Mouse (Mus musculus) Patski (cell line): ENCODE measurements around the gene Nsun7. TPM values are rescaled to one million over a fixed set of nuclear protein-coding genes. Genes with fewer than 3 reads are reported as not detected.
A peak's percentile ranks its signal among the peaks of the same experiment; 100 is the strongest.

Experiments
- ATAC-seq: fragments of 100-300 bp; one replicate; pipeline ENCODE4 v1.8.0; 2021
- CTCF ChIA-PET: fragments of 350-600 bp; sonication (Branson Sonifier 250); formaldehyde crosslinking; loops from one replicate; lab custom pipeline; 2022; ENCODE audit warnings: inconsistent platforms; lab: Charles Lee
- POLR2A ChIA-PET: fragments of 350-600 bp; sonication (Branson Sonifier 250); formaldehyde crosslinking; loops from one replicate; lab custom pipeline; 2022; ENCODE audit warnings: antibody characterized with exemption, inconsistent platforms; lab: Charles Lee
- DNase-seq: peaks from one replicate; pipeline ENCODE4 v3.0.0-alpha.2; 2011; ENCODE audit warnings: low read depth, low spot score
- H3K27me3 ChIP-seq: fragments of 371-371 bp; one replicate; pipeline ENCODE4 v1.5.1; 2021
- CTCF ChIP-seq: fragments of 100-300 bp; IDR thresholded peaks from one replicate; pipeline ENCODE4 v1.5.1; 2021
- in situ Hi-C: fragments of 300-500 bp; cut with MboI; formaldehyde crosslinking; loops from 3 replicates; pipeline ENCODE4 v1.11.1; 2018; ENCODE audit warnings: low pct_unique_long_range_greater_than_20kb, mixed read lengths
- polyA plus RNA-seq: library from polyadenylated mRNA; unstranded; gene quantifications from one replicate; pipeline ENCODE4 v1.2.3, GENCODE M21; 2021

Nsun7 gene
- polyA plus RNA-seq, 1 experiment from 2014 or later, result 1.3 TPM

DNA sequence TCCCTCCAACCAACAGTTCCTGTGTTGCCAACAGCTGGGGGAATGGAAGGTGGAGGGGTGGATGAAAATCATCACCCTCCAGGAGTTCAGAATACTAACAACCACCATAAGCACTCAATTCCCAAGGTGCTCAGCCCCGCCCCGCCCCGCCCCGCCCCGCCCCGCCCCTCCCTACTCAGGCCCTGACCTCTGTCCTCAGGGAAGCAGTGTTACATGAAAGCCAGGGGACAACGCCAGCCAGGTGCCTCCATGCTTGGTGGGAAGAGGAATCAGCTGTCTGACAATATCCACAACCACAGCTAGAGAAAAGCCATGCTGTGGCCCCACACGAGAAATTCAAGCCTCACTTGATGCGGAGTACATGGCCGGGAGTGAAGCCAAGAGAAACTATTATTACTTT is 82.2 kb downstream of the Nsun7 start:
- POLR2A ChIA-PET, result no interaction called here
- no peaks in the 10 kb centered on the region for H3K27me3 ChIP-seq
- CTCF ChIA-PET, result interaction anchor here (1.1 to 4.2 kb wide), 2 partner anchors 15 to 23 kb away, joined by 3 to 15 read pairs; no protein-coding TSS in a partner anchor
- in situ Hi-C loops, result no loop called here
- ATAC-seq (no peak), DNase-seq (no peak)
- TF ChIP-seq CTCF, result no peak

DNA sequence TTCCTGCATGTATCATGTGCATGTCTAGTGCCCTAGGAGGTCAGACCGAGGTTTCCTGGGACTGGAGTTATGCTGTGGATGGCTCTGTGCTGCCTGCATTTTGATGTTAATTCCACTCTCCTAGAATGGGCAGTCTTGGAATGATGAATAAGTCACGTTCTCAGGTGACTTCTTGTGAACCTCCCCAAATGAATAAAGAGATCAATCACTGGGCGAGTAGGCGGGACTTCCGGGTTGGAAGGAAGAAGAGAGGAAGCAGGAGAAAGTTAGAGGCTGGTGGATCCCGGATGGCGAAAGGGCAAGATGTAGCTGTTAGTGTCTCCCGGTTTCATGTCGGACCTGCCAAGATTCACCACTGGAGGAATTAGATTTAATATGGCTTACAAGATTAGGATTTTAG is 82.6 kb downstream of the Nsun7 start:
- ChIA-PET POLR2A (no interaction called here), CTCF (interaction anchor here (1.2 to 4.2 kb wide), 3 partner anchors 16 to 43 kb away, joined by 3 to 15 read pairs (median 5); no protein-coding TSS in a partner anchor)
- no peak for ATAC-seq
- no peak for DNase-seq
- in situ Hi-C loops, result no loop called here
- TF ChIP-seq CTCF, result no peak
- H3K27me3 ChIP-seq, result no peaks in the 10 kb centered on the region

DNA sequence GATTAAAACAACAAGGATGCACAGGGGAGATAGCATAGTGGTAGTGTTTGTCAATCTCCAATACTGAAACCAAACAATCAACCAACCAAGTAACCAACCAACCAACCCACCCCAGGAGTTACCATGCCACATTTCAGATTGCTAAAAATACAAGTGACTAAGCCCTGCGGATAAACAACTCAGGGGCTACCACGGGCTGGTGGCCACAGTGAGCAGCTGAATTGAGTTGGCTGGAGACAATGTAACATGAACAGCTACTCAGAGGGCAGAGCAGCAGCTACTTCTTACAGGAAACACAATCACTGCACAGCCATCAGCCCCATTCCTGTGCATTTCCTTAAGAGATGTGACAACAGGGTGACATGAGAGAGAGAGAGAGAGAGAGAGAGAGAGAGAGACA is 84.5 kb downstream of the Nsun7 start:
- ChIA-PET POLR2A (no interaction called here), CTCF (interaction anchor here (1.4 to 2.1 kb wide), 2 partner anchors 11 to 41 kb away, joined by 3 to 5 read pairs; no protein-coding TSS in a partner anchor)
- in situ Hi-C loops, result no loop called here
- ATAC-seq (peak; percentile 55), DNase-seq (no peak)
- no peak for TF ChIP-seq CTCF
- H3K27me3 ChIP-seq, result no peaks in the 10 kb centered on the region

DNA sequence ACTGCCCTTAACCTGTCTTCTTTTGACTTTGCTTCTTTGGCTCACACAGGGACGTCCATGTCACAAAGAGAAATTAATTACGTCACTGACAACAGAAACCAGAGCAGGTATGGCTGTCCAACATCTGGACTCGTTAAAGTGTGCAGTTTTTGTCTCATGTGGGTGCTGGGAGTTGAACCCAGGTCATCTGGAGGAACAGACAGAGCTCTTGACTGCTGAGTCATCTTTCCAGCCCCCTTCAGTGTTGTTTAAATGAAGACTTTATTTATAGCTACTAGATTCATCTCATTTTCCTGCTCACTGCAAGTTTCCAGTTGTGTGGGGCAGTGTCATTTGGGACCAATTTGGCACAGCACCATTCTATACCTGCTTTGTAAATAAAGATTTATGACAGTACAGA is 85.4 kb downstream of the Nsun7 start:
- no peak for TF ChIP-seq CTCF
- in situ Hi-C loops, result no loop called here
- ATAC-seq, result no peak
- CTCF ChIA-PET, result no interaction called here
- H3K27me3 ChIP-seq, result no peaks in the 10 kb centered on the region
- POLR2A ChIA-PET, result interaction anchor here (0.6 to 0.8 kb wide), 3 partner anchors 10 to 20 kb away, joined by 3 to 4 read pairs (median 3); no protein-coding TSS in a partner anchor
- DNase-seq, result no peak

DNA sequence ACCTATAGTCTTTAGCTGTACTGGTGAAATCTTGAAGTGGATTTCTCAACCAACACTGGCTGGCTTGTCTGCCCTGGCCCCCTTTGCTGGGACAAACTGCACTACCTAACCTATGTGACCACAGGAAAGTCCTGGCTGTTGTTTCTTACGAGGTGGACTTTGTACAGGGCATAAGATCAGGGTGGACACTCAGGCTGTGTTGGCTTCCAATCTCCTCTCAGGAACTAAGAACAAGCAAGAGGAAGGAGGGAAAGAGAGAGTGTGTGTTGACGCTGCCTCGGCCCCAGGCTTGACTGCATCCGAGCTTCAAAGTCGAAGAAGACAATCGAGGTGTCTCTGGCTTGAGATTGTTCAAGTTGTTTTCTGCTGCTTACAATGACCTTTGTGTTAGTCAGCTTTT is 87.1 kb downstream of the Nsun7 start:
- in situ Hi-C loops, result no loop called here
- DNase-seq, result no peak
- ChIA-PET CTCF (interaction anchor here (0.9 to 1.5 kb wide), 2 partner anchors 15 to 26 kb away, joined by 3 to 4 read pairs; no protein-coding TSS in a partner anchor), POLR2A (interaction anchor here (0.6 kb wide), 1 partner anchor 218 kb away, joined by 7 read pairs; no protein-coding TSS in a partner anchor)
- no peaks in the 10 kb centered on the region for H3K27me3 ChIP-seq
- no peak for ATAC-seq
- TF ChIP-seq CTCF, result no peak

Other genes with a start within 250 kb of the Nsun7 start
- 33.4 TPM for gene Rbm47, start 86.8 kb upstream of the Nsun7 start, polyA plus RNA-seq